Mouse (Mus musculus) cerebellum, adult 9-11 months (tissue): ENCODE data around the gene Rgs5.

Experiments
- DNase-seq: peaks from one replicate; pipeline ENCODE4 v3.0.0; 2022

The Rgs5 gene

GRCm38 (mm10) chr1:169655256-169655655, at the start of gene Rgs5:
Rgs5 (plus strand) TSS chr1:169655501.
- no peak for DNase-seq

- DNase-seq, result no peak
These were observed 49.1 kb upstream of the Rgs5 start for GRCm38 (mm10) chr1:169606164-169606563.

- DNase-seq, result no peak
These were observed 25.6 kb upstream of the Rgs5 start for GRCm38 (mm10) chr1:169629738-169630137.

DNA sequence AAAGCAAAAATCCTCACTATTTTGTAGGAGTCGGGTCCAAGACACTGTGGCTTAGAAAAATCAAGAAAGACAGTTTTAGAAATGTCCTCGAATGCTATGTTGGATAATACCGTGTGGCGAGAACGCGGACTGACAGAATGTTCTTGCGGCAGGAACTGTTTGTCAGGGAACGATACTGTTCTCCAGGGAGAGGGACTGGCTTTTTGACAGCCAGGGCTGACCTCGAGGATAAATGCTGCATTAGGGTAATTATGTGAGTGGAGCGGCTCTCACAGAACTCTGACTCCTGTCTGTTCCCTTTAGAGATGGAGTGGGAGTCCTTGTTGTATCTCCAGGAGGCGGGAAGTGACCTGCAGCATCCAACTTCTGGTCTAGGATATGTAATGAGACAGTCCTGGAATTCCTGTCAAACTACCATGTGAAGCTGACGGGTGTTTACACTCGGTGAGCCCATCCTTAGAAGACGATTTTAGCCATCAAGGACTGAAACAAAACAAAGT, 18.0 kb upstream of the Rgs5 start:
- DNase-seq, result no peak

GRCm38 (mm10) chr1:169644884-169645653, 10.2 kb upstream of the Rgs5 start:
- DNase-seq, result no peak

- no peak for DNase-seq
These were observed 4.2 kb downstream of the Rgs5 start for GRCm38 (mm10) chr1:169659479-169659878.

GRCm38 (mm10) chr1:169667328-169667727, 12.0 kb downstream of the Rgs5 start:
- DNase-seq, result no peak

DNA sequence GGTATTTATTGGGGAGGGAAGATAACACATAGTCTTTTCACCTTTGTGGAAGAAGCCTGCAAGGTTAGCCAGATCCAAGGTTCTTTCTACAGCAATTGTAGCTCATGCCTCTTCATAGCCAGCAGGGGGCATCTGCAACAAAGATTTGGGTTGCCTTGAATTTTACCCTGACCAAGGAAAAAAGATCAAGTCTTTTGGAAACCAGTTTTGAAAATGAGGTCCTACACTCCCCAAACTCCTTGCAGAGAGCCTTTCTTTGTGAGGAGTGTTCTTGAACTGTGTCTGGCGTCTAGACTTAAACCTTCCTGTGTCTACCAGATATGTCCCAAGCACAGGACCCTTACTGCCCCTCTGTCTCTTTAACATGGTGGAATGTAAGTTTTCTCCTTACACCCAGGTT, 15.4 kb downstream of the Rgs5 start:
- DNase-seq, result no peak

DNA sequence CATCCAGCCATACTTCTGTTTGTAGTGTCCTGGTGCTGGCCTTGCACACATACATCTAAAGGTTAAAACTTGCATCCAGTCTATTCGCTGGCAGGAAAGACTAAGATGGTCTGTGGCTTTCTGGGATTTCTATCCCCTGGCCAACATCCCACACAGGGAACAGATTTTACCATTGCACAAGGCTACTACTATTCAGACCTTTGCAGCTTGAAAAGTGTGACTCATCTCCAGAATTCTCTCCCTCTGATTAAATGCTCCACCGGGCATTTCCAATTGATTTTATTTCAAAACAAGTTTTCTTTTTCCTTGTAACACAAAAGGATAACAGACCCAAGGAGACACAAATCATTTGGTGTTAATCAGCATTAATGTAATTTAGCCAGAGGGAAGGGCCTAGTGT, 16.5 kb downstream of the Rgs5 start:
- no peak for DNase-seq

DNA sequence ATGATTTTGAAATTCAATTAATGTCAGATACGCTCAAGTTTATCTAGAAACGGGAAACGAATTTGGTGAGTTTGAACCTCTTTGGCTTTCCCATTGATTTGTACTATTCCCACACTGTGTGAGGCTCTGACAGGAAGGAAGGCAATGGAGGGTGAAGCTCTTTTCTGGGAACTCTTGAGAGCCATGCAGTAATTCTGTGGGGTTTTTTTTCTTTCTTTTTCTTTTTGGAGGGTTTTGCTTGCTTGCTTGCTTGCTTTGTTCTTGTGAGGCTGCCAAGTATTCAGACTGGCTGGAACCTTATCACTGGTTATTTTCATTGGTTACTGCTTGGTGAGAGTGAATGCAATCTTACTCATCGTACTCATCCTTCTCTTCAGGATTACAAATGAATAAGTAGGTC, 17.0 kb downstream of the Rgs5 start:
- DNase-seq, result no peak

GRCm38 (mm10) chr1:169674116-169674515, 18.8 kb downstream of the Rgs5 start:
- DNase-seq, result no peak

- DNase-seq, result no peak
These were observed 21.4 kb downstream of the Rgs5 start for GRCm38 (mm10) chr1:169676751-169677150.

DNA sequence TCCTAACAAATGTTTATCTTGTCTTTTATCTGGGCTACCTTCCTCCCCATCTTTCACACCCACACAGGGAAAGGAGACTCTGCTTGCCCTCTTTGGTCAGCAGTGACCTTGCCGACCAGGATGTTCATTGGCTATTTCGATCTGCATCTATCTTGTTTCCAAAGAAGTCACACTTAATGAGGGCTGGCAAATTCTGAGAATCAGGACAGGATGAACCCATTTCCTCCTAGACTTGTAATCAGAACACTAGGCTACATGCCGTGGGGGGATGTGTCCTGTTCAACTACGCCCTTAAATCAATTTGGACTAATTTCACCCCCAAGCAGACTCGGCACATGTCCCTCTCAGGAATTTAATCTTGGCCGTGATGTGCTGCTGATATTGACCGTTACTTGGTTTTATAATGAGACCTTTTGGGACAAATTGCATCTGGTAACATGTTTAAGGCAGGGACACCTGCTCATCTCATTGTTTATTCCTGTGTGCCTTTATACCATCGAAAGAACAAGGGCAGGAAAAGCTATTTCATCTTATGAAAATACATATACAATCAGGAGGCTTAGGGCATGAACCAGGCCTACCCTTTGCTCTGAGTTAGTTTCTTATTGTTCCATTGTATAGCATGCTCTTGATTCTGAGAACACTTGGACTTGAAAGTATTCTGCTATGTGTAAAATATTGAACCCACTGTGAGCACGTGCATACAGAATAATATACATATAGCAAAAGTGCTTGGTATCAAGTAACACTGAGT, 25.3 kb downstream of the Rgs5 start:
- DNase-seq, result no peak

DNA sequence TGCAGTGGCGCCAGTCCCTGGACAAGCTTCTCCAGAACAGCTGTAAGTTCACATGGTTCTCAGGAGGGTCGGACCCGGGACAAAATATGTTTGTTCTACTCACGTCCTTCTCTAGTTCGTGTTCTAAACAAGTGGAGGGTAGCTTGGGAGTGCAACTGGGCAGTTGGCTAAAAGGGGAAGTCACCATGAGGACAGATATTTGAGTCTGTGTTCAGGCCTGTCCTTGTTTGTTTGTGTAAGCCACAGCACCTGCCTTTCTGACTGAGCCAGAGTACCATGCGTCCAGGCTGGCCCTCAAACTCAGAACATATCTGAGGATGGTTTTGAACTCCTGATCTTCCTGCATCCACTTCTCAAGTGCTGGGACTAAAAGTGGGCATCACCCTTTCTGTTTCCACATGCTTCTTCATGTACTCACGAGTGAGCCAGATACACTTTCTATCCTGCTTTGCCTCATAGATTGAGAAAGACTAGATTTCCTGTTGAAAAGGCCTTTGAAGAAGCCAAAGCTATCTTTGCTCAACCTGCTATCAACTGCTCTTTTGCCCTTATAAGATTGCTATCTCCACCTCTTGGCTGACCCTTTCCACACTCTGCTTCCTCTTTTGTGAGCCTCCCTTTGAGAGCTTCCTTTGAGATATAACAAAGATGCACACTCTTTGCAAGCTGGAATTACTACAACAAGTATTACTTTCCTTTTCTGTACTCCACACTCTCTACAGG, 27.6 kb downstream of the Rgs5 start:
- no peak for DNase-seq

DNA sequence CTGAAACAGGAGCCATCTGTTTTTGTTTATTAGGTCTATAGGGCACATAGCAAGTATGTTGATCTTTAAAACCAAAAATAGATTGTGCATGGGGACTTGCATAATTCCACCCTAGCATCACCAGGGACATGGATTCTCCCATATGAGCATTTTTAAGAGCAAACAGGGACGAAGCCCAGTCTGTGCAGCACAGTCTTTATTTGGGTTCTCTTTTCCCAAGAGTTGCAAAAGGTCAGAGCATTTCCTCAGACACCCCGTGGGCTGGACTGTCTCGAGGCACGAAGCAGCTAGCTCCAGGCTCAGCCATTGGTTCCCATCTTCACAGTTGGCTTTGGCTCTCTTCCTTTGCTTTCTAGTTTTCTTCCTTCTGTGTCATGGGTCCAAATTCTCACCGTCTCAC, 30.0 kb downstream of the Rgs5 start:
- DNase-seq, result no peak

GRCm38 (mm10) chr1:169693040-169693439, 37.7 kb downstream of the Rgs5 start:
- DNase-seq, result no peak

DNA sequence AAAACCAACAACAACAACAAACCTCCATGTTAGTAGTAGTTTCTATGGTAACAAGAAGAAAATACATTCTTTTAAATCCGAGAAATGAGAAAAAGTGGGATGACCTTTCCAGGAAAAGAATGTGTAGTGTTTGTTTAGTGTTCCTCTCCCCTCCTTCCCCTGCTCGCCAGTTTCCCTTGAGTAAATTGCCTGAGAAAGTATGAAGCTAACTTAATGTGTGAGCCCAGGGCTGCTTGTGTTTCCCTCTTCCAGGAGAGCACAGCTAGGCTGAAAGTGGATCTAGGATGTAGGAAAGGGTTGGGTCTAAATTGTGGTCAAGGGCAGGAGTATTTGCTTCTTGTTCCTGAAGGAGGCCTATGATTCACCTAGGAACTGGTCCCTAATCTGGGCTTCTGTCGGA, 38.2 kb downstream of the Rgs5 start:
- DNase-seq, result no peak

- no peak for DNase-seq
These were observed 40.1 kb downstream of the Rgs5 start for GRCm38 (mm10) chr1:169695356-169695755.

DNA sequence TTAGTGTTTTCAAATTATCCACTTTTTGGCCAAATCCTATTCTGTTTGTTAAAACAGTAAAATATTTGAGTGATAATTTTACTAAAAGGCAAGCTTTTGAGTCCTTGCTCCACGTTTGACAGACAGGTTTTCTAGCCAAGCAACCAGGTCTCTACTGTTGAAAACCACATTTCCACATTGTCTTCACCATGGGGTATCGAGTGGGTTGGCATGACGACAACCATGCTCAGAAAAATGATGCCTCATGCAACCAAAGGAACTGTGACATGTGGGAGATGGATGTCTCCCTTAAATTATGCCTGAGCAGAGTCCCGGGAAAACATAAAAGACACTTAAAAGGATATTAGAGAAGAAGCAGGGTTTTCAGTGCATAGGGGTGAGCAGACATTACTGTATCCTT, 41.9 kb downstream of the Rgs5 start:
- no peak for DNase-seq

- no peak for DNase-seq
These were observed 43.9 kb downstream of the Rgs5 start for GRCm38 (mm10) chr1:169699184-169699583.

- no peak for DNase-seq
These were observed 49.2 kb downstream of the Rgs5 start for GRCm38 (mm10) chr1:169704395-169705087.

DNA sequence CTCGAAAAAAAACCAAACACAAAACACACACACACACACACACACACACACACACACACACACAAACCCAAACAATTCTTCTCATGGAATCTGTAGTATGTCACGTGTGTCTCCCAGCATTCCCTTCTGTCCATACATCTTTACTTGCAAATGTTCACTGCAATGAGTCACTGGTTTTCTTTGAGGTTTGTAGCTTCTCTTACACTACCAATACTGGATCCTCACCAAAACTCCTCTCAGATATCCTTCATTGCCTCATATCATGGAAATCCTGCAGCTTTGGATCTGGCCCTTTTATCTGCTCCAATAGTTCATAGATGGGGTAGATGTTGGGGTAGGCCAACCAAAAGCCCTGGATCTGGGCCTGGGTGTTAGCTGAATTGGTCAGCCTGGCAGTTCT, 66.5 kb downstream of the Rgs5 start:
- DNase-seq, result no peak

DNA sequence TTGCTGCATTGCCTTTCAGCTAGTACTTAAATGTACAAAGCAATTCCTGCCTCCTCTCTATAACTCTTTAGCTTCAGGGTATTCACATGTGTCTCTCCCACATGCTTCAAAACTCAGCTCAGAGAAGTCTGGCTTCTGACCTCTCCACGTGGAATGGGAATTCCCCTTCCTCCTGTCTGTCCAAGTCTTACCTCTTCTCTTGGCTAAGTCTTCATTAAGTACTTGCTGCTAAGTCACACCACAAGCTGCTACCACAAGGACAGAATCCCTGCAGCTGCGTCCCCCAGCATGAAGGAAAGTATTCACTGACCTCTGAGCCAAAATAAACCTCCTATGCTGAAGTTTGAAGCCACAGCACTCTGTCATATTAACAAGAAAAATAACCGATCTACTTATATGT, 71.0 kb downstream of the Rgs5 start:
- no peak for DNase-seq
